Mouse (Mus musculus): Measurements from ENCODE around the gene Ttbk1.

Ttbk1 gene

GRCm38 (mm10) chr17:46408478-46408877, 79.0 kb downstream of the Ttbk1 start:
- no peak for DNase-seq

DNA sequence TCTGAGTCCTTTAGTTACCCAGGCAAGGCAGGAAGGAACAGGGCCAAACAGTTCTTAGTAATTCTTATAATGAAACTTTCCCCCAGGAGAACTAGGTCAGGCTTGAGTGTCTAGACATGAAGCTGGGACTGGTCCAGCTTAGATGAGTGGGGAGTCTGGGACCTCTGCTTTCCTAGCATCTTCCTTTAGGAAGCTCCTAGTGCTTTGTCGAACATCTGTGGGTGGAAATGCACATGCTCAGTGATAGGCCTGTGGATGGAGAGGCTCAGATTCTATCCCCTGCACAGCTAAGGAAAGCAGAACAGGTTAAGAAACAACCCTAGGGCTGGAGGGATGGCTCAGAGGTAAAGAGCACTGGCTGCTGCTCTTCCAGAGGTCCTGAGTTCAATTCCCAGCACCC, 92.8 kb downstream of the Ttbk1 start:
- no peak for DNase-seq

GRCm38 (mm10) chr17:46393012-46393411, 94.5 kb downstream of the Ttbk1 start:
- peak; percentile 56 to 67 for DNase-seq

Data from kidney, postnatal 4 days (tissue).